Mouse (Mus musculus): ENCODE measurements at regions not wholly inside any gene's neighbourhood (a gene's known extent, or its start where the extent isn't known, plus 50 kb on each side); places are given as distances from the start of the nearest gene placed in this dataset.

GRCm38 (mm10) chr2:9360020-9360419 lies 521.0 kb upstream of the 4930412O13Rik start:
- Histone ChIP-seq H3K9ac (ENCODE audit: low read depth, low read length) (no peak overlapping the region), H3K4me3 (ENCODE audit: low read depth, low read length) (no peak overlapping the region), H3K4me2 (replicated peaks; ENCODE audit: low read depth, low read length) (no peak overlapping the region), H3K9me3 (ENCODE audit: control insufficient read depth, low read length) (no peaks in the 10 kb centered on the region), H3K4me1 (replicated peaks; ENCODE audit: control insufficient read depth, insufficient read depth, low read length) (no peaks in the 10 kb centered on the region), H3K36me3 (ENCODE audit: control insufficient read depth, insufficient read depth, low read length) (no peaks in the 10 kb centered on the region), H3K27ac (ENCODE audit: low read depth, low read length) (no peak overlapping the region), H3K27me3 (ENCODE audit: control insufficient read depth, insufficient read depth, low read length) (no peaks in the 10 kb centered on the region)
- ATAC-seq (ENCODE audit: low FRiP score) (no peak), DNase-seq (ENCODE audit: low spot score) (no peak)
- WGBS = 78% methylated on average over 4 of the region's 4 CpGs

GRCm38 (mm10) chr2:9367801-9368584 lies 513.1 kb upstream of the 4930412O13Rik start:
- H3K4me3 ChIP-seq (ENCODE audit: low read depth, low read length) = no peak overlapping the region
- H3K9ac ChIP-seq (ENCODE audit: low read depth, low read length) = no peak overlapping the region
- H3K36me3 ChIP-seq (ENCODE audit: control insufficient read depth, insufficient read depth, low read length) = no peaks in the 10 kb centered on the region
- ATAC-seq (ENCODE audit: low FRiP score) (no peak), DNase-seq (ENCODE audit: low spot score) (no peak)
- 95% methylated on average over 8 of the region's 8 CpGs for WGBS
- H3K9me3 ChIP-seq (ENCODE audit: control insufficient read depth, low read length) = no peaks in the 10 kb centered on the region
- H3K27me3 ChIP-seq (ENCODE audit: control insufficient read depth, insufficient read depth, low read length) = no peaks in the 10 kb centered on the region
- no peaks in the 10 kb centered on the region for H3K4me1 ChIP-seq (replicated peaks; ENCODE audit: control insufficient read depth, insufficient read depth, low read length)
- no peak overlapping the region for H3K27ac ChIP-seq (ENCODE audit: low read depth, low read length)
- no peak overlapping the region for H3K4me2 ChIP-seq (replicated peaks; ENCODE audit: low read depth, low read length)

GRCm38 (mm10) chr2:9369572-9369971 lies 511.5 kb upstream of the 4930412O13Rik start:
- no peak overlapping the region for H3K4me3 ChIP-seq (ENCODE audit: low read depth, low read length)
- H3K9ac ChIP-seq (ENCODE audit: low read depth, low read length) = no peak overlapping the region
- ATAC-seq (ENCODE audit: low FRiP score) (no peak), DNase-seq (ENCODE audit: low spot score) (no peak)
- WGBS = 80% methylated on average over 4 of the region's 4 CpGs
- no peaks in the 10 kb centered on the region for H3K9me3 ChIP-seq (ENCODE audit: control insufficient read depth, low read length)
- H3K4me2 ChIP-seq (replicated peaks; ENCODE audit: low read depth, low read length) = no peak overlapping the region
- no peak overlapping the region for H3K27ac ChIP-seq (ENCODE audit: low read depth, low read length)
- H3K27me3 ChIP-seq (ENCODE audit: control insufficient read depth, insufficient read depth, low read length) = no peaks in the 10 kb centered on the region
- H3K36me3 ChIP-seq (ENCODE audit: control insufficient read depth, insufficient read depth, low read length) = no peaks in the 10 kb centered on the region
- no peaks in the 10 kb centered on the region for H3K4me1 ChIP-seq (replicated peaks; ENCODE audit: control insufficient read depth, insufficient read depth, low read length)

GRCm38 (mm10) chr2:9386566-9386965 lies 494.5 kb upstream of the 4930412O13Rik start:
- H3K4me1 ChIP-seq (replicated peaks; ENCODE audit: control insufficient read depth, insufficient read depth, low read length) = no peaks in the 10 kb centered on the region
- H3K9me3 ChIP-seq (ENCODE audit: control insufficient read depth, low read length) = no peaks in the 10 kb centered on the region
- no peaks in the 10 kb centered on the region for H3K36me3 ChIP-seq (ENCODE audit: control insufficient read depth, insufficient read depth, low read length)
- 81% methylated on average over 2 of the region's 2 CpGs for WGBS
- H3K9ac ChIP-seq (ENCODE audit: low read depth, low read length) = no peak overlapping the region
- no peak for DNase-seq (ENCODE audit: low spot score)
- no peak overlapping the region for H3K4me3 ChIP-seq (ENCODE audit: low read depth, low read length)
- H3K4me2 ChIP-seq (replicated peaks; ENCODE audit: low read depth, low read length) = no peak overlapping the region
- no peaks in the 10 kb centered on the region for H3K27me3 ChIP-seq (ENCODE audit: control insufficient read depth, insufficient read depth, low read length)
- ATAC-seq (ENCODE audit: low FRiP score) = no peak
- no peak overlapping the region for H3K27ac ChIP-seq (ENCODE audit: low read depth, low read length)

GRCm38 (mm10) chr2:9388058-9388457 lies 493.0 kb upstream of the 4930412O13Rik start:
- WGBS = 74% methylated on average over 3 of the region's 3 CpGs
- Histone ChIP-seq H3K9ac (ENCODE audit: low read depth, low read length) (no peak overlapping the region), H3K27ac (ENCODE audit: low read depth, low read length) (no peak overlapping the region), H3K36me3 (ENCODE audit: control insufficient read depth, insufficient read depth, low read length) (no peaks in the 10 kb centered on the region), H3K9me3 (ENCODE audit: control insufficient read depth, low read length) (no peaks in the 10 kb centered on the region), H3K27me3 (ENCODE audit: control insufficient read depth, insufficient read depth, low read length) (no peaks in the 10 kb centered on the region), H3K4me3 (ENCODE audit: low read depth, low read length) (no peak overlapping the region), H3K4me1 (replicated peaks; ENCODE audit: control insufficient read depth, insufficient read depth, low read length) (no peaks in the 10 kb centered on the region), H3K4me2 (replicated peaks; ENCODE audit: low read depth, low read length) (no peak overlapping the region)
- ATAC-seq (ENCODE audit: low FRiP score) = no peak
- no peak for DNase-seq (ENCODE audit: low spot score)

- H3K9ac ChIP-seq (ENCODE audit: low read depth, low read length) = no peak overlapping the region
- no peak overlapping the region for H3K4me2 ChIP-seq (replicated peaks; ENCODE audit: low read depth, low read length)
- H3K4me1 ChIP-seq (replicated peaks; ENCODE audit: control insufficient read depth, insufficient read depth, low read length) = no peaks in the 10 kb centered on the region
- WGBS = 87% methylated on average over 9 of the region's 9 CpGs
- H3K27me3 ChIP-seq (ENCODE audit: control insufficient read depth, insufficient read depth, low read length) = no peaks in the 10 kb centered on the region
- H3K9me3 ChIP-seq (ENCODE audit: control insufficient read depth, low read length) = no peaks in the 10 kb centered on the region
- ATAC-seq (ENCODE audit: low FRiP score) = no peak
- DNase-seq (ENCODE audit: low spot score) = no peak
- no peak overlapping the region for H3K4me3 ChIP-seq (ENCODE audit: low read depth, low read length)
- H3K27ac ChIP-seq (ENCODE audit: low read depth, low read length) = no peak overlapping the region
- no peaks in the 10 kb centered on the region for H3K36me3 ChIP-seq (ENCODE audit: control insufficient read depth, insufficient read depth, low read length)
Observed at GRCm38 (mm10) chr2:9395379-9395999, 485.6 kb upstream of the 4930412O13Rik start.

- Histone ChIP-seq H3K27ac (ENCODE audit: low read depth, low read length) (no peak overlapping the region), H3K27me3 (ENCODE audit: control insufficient read depth, insufficient read depth, low read length) (no peaks in the 10 kb centered on the region), H3K4me3 (ENCODE audit: low read depth, low read length) (no peak overlapping the region), H3K4me2 (replicated peaks; ENCODE audit: low read depth, low read length) (no peak overlapping the region), H3K9ac (ENCODE audit: low read depth, low read length) (no peak overlapping the region), H3K36me3 (ENCODE audit: control insufficient read depth, insufficient read depth, low read length) (no peaks in the 10 kb centered on the region), H3K4me1 (replicated peaks; ENCODE audit: control insufficient read depth, insufficient read depth, low read length) (no peaks in the 10 kb centered on the region), H3K9me3 (ENCODE audit: control insufficient read depth, low read length) (no peaks in the 10 kb centered on the region)
- ATAC-seq (ENCODE audit: low FRiP score) (no peak), DNase-seq (ENCODE audit: low spot score) (no peak)
- 90% methylated on average over 7 of the region's 7 CpGs for WGBS
Observed at GRCm38 (mm10) chr2:9401461-9401860, 479.6 kb upstream of the 4930412O13Rik start.

GRCm38 (mm10) chr2:9402281-9402680 lies 478.8 kb upstream of the 4930412O13Rik start:
- no peaks in the 10 kb centered on the region for H3K27me3 ChIP-seq (ENCODE audit: control insufficient read depth, insufficient read depth, low read length)
- no peak overlapping the region for H3K27ac ChIP-seq (ENCODE audit: low read depth, low read length)
- no peaks in the 10 kb centered on the region for H3K9me3 ChIP-seq (ENCODE audit: control insufficient read depth, low read length)
- no peaks in the 10 kb centered on the region for H3K36me3 ChIP-seq (ENCODE audit: control insufficient read depth, insufficient read depth, low read length)
- ATAC-seq (ENCODE audit: low FRiP score) = no peak
- no peak overlapping the region for H3K4me3 ChIP-seq (ENCODE audit: low read depth, low read length)
- DNase-seq (ENCODE audit: low spot score) = no peak
- WGBS = 78% methylated on average over 2 of the region's 2 CpGs
- no peak overlapping the region for H3K9ac ChIP-seq (ENCODE audit: low read depth, low read length)
- H3K4me2 ChIP-seq (replicated peaks; ENCODE audit: low read depth, low read length) = no peak overlapping the region
- H3K4me1 ChIP-seq (replicated peaks; ENCODE audit: control insufficient read depth, insufficient read depth, low read length) = no peaks in the 10 kb centered on the region

- H3K9me3 ChIP-seq (ENCODE audit: control insufficient read depth, low read length) = no peaks in the 10 kb centered on the region
- DNase-seq (ENCODE audit: low spot score) = no peak
- H3K4me1 ChIP-seq (replicated peaks; ENCODE audit: control insufficient read depth, insufficient read depth, low read length) = no peaks in the 10 kb centered on the region
- 77% methylated on average over 7 of the region's 7 CpGs for WGBS
- no peak overlapping the region for H3K9ac ChIP-seq (ENCODE audit: low read depth, low read length)
- H3K36me3 ChIP-seq (ENCODE audit: control insufficient read depth, insufficient read depth, low read length) = no peaks in the 10 kb centered on the region
- no peaks in the 10 kb centered on the region for H3K27me3 ChIP-seq (ENCODE audit: control insufficient read depth, insufficient read depth, low read length)
- no peak for ATAC-seq (ENCODE audit: low FRiP score)
- no peak overlapping the region for H3K27ac ChIP-seq (ENCODE audit: low read depth, low read length)
- no peak overlapping the region for H3K4me3 ChIP-seq (ENCODE audit: low read depth, low read length)
- H3K4me2 ChIP-seq (replicated peaks; ENCODE audit: low read depth, low read length) = no peak overlapping the region
Observed at GRCm38 (mm10) chr2:9409075-9409474, 472.0 kb upstream of the 4930412O13Rik start.
